Mouse (Mus musculus): ENCODE measurements around the gene Ebpl. TPM values are rescaled to one million over a fixed set of nuclear protein-coding genes. Genes with fewer than 3 reads are reported as not detected.
A peak's percentile ranks its signal among the peaks of the same experiment; 100 is the strongest.
"Not testable (repeated sequence)": the region's sequence is repeated elsewhere in the genome, so short reads cannot be mapped to it uniquely, and the experiment has no call there.

The Ebpl gene
- total RNA-seq, 2 experiments from 2014 or later = 0.30 TPM; not detected in 1

DNA sequence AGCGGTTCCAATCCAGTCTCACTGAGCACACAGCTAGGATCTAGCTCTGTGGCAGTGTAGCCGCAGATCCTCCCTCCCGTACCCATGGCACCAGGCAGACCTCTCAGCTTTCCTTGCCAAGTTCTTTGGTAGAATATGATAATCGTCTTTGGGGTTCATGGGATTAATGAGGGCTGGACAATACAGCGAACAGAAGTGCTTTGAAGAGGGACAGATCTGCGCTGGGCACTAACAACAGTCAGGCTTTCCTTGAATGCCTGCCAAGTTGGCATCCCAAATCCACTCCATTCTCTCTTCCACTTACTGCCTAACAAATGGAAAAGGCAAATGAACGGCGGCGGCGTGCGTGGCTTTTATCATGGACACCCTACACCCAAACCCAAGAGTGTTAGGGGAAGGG is 29.6 kb downstream of the Ebpl start:
- no peak for ATAC-seq (replicated peaks; ENCODE audit: low FRiP score, poor library complexity, severe bottlenecking)

- ATAC-seq (replicated peaks; ENCODE audit: low FRiP score, poor library complexity, severe bottlenecking) = no peak
These were observed 32.4 kb downstream of the Ebpl start for GRCm38 (mm10) chr14:61327618-61328450.

GRCm38 (mm10) chr14:61327007-61327406 is 33.2 kb downstream of the Ebpl start:
- not testable (repeated sequence) for ATAC-seq (replicated peaks; ENCODE audit: low FRiP score, poor library complexity, severe bottlenecking)

DNA sequence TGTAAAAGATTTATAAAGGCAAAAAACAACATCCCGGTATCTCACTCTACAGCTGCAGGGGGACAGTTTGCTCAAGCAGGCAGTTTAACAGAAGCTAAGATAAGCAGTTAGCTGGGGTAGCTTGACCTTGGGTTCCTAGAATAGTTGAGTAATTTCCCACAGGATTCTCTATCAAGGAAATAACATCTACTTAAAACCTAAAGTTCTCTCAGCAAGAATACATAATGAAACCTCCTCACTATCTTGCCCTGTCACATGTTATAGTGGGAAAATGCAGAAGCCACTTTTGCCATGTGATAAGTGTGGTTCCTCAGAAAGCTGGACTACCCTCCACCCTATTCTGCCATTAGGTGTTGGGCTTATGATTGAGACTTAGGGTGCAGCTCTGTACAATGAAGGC is 37.5 kb downstream of the Ebpl start:
- no peak for ATAC-seq (replicated peaks; ENCODE audit: low FRiP score, poor library complexity, severe bottlenecking)

DNA sequence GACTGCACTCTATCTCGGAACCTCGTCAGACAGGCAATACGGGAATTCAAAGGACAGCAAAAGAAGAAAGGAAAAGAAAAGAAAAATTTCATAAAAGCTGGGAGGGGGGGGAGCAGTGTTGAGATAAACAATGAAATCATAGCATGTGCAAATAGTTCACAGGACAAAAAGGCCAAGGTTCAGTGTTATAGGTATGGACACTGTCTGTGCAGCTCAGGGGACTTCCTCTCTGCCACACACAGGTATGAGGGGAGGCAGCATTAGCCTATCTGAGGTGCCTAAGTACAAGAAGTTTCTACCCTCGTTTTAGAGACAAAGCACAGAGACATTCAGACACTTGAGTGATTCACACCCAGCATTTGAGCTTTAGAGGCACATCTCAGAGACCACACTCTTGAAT is 39.0 kb downstream of the Ebpl start:
- no peak for ATAC-seq (replicated peaks; ENCODE audit: low FRiP score, poor library complexity, severe bottlenecking)

DNA sequence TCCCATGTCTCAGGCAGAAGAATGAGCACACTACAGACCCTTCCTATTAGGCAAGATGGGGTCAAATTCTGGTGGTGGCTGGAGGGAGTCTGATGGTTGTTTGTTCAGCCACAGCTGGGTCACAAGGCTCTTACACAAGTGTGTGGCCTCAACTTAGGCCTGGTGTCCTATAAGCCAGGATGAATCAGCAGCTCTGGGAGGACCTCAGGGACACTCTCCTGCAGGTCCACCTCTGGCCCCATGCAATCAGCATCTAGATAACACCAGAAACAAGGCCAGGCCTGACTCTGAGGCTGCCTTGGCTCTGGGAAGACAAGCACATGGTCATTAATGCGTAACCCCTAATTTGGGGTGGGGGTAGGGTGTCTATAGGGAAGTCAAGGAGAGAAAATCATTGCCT is 39.5 kb downstream of the Ebpl start:
- ATAC-seq (replicated peaks; ENCODE audit: low FRiP score, poor library complexity, severe bottlenecking) = no peak

DNA sequence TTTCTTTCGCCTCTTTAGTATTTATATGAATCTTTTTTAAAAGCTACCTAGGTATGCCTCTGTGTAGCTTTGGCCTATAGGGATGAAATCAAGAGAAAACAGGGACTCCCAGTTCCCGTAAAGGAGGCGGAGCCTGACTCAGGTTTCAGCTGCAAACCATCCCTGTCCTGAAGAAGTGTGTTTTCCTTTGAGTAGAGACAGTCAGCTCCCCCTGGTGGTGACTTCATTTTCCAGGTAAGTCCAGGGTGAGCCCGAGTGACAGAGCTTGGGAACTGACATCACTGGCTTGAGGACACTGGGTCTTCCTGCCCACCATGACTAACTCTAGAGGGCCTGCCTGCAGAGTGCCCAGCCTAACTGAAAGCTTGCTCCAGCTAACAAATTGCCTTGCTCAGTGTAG is 43.4 kb downstream of the Ebpl start:
- no peak; the same call in 1 of the 2 replicates for ATAC-seq (replicated peaks; ENCODE audit: low FRiP score, poor library complexity, severe bottlenecking)

GRCm38 (mm10) chr14:61310963-61311362 is 49.3 kb downstream of the Ebpl start:
- ATAC-seq (replicated peaks; ENCODE audit: low FRiP score, poor library complexity, severe bottlenecking) = no peak

- no peak for ATAC-seq (replicated peaks; ENCODE audit: low FRiP score, poor library complexity, severe bottlenecking)
These were observed 50.0 kb downstream of the Ebpl start for GRCm38 (mm10) chr14:61310036-61310772.

- ATAC-seq (replicated peaks; ENCODE audit: low FRiP score, poor library complexity, severe bottlenecking) = no peak
These were observed 50.6 kb downstream of the Ebpl start, which contains the start of gene Arl11 for GRCm38 (mm10) chr14:61309593-61309992. Gene Arl11, plus strand, starts transcription at chr14:61309753.

GRCm38 (mm10) chr14:61303969-61304609 is 56.1 kb downstream of the Ebpl start:
- no peak for ATAC-seq (replicated peaks; ENCODE audit: low FRiP score, poor library complexity, severe bottlenecking)

DNA sequence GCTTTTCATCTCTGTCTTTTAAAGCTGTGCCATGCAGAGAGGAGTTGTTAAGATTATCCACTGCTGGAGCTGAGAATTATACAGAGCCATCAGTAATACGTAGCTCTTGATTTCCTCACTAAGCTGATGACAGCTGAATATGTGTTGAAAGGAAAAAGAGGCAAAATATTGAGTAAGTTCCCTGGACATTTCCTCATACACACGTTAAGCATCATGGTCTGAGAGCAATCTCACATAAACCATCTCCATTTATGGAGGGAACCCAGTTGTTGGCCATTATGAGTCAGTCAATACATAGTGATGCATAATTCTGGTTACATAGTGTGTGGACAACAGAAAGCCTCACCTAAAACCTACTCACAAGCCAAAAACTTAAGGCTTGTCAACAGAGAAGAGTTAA is 57.8 kb downstream of the Ebpl start:
- ATAC-seq (replicated peaks; ENCODE audit: low FRiP score, poor library complexity, severe bottlenecking) = no peak

DNA sequence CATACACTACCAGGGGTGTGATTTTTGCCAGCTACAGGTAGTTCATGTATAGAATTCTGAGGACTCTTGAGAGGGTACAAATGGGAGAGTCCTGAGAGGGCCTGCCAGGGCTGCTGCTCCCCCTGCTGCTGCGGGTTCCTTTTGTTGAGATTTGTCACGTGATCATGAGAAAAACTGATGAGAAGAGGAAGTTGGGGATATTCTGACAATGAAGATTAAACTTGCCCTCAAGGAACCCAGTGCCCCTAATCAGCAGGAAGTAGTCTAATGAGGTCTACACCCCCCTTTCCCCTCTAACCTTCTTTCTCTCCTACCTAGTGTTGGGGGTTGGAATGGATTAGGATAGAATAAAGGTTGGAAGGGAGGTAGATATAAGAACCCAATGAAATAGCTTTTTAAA is 58.9 kb downstream of the Ebpl start:
- no peak for ATAC-seq (replicated peaks; ENCODE audit: low FRiP score, poor library complexity, severe bottlenecking)

DNA sequence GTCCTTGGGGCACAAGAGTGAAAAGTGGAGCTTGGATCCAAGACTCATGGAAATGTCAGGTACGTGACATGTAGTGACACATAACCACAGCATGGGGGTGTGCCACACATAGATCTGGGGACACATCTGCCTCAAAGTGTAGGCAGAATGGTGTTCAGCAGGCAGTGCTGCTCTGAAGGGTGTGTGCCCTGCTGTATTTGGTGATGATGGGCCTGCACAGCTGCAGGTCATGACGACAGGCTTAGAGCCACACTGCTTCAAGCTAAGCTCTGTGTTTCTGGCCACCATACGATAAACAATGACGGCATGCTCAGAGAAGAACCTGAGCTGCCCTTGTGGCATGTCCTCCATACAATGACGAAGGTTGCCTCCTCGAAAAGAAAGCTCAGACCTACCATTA is 60.4 kb downstream of the Ebpl start:
- ATAC-seq (replicated peaks; ENCODE audit: low FRiP score, poor library complexity, severe bottlenecking) = no peak

GRCm38 (mm10) chr14:61294738-61295079 is 65.5 kb downstream of the Ebpl start:
- ATAC-seq (replicated peaks; ENCODE audit: low FRiP score, poor library complexity, severe bottlenecking) = peak; percentile 42

- ATAC-seq (replicated peaks; ENCODE audit: low FRiP score, poor library complexity, severe bottlenecking) = peak; percentile 69
These were observed 66.1 kb downstream of the Ebpl start for GRCm38 (mm10) chr14:61293884-61294737.

DNA sequence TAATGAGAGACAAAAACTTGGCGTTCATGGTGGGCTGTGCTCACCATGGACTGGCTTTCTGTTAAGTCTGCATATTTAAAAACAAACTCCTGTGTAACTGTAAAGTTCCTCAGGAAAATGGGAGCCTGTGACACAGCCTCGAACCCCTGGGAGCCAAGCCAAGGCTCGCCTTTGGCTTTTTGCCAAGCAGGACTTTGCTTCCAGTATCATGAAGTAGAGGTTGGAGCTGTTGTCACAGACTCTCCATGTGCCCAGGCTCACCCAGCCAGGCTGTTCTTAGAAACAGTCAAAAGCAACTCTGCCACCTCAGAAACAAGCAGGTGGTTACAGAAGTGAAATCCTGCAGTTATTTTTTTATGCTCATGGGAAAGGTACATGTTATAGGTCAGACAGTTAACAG is 69.6 kb downstream of the Ebpl start:
- ATAC-seq (replicated peaks; ENCODE audit: low FRiP score, poor library complexity, severe bottlenecking) = no peak

DNA sequence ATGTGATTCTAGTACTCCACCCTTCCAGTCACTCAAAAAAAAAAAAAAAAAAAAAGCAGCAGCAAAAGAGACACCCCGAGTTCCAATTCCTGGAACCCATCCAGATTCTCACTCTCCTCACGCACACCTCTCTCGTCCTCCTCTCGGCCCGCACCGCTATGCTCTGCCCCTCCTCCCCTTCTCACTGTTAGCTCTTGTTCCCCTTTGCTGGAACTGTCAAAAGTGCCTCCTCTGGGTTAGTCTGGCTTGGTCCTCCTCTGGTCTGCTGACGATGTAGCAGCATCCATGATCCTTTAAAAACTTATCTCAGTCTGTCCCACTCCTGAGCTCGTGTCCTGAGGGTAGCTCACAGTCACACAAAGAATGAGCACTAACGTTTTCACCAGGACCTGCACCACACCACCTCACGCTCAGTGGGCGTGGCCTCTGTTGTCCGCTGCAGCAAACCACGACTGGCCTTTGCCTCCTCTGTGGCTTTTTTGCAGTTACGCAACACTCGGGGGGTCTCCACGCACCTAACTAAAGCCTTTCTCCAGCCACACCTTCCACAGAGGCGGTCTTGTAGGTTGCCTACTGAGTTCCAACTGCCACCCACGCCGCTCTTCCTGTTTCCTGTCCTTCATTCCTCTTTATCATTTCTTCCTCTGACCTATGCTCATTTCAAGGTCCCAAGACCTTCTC is 71.5 kb downstream of the Ebpl start:
- no peak for ATAC-seq (replicated peaks; ENCODE audit: low FRiP score, poor library complexity, severe bottlenecking)
